Mouse (Mus musculus) lung, postnatal 10 days (tissue): ENCODE measurements around the gene Nup54.
A peak's percentile ranks its signal among the peaks of the same experiment; 100 is the strongest.

Experiments used
- DNase-seq: peaks from one replicate; pipeline ENCODE4 v3.0.0; 2021

The Nup54 gene

DNA sequence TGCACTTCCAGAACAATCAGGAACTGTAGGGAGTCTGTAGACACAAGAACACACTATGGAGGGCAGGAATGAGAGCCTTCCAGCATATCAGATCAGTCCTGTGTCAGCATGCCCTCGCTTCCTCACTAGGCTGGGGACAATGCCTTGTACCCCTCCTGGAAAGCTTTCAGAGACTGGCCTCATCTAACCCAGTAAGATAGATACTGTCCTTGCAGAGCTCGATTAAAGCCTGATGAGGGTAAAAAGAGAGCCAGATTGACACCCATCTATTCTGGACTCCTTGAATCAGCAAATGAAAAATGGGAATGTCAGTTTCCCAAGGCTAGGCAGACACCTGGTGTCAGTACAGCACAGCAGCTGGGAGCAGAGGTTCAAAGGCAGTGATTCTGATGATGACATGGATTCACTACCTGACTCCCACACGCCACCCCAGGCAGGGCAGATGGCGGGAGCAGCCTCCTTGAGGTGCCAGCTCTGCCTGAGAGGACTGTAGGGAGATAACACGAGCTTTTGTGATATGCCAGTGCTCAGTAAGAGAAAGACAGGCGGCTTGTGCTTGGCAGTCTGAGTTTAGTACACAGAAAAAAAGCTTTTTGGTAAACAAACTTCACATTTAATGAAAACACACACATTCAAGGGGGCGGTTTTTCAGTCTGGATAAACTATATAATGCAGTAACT is 23.4 kb downstream of the Nup54 start:
- DNase-seq: no peak

DNA sequence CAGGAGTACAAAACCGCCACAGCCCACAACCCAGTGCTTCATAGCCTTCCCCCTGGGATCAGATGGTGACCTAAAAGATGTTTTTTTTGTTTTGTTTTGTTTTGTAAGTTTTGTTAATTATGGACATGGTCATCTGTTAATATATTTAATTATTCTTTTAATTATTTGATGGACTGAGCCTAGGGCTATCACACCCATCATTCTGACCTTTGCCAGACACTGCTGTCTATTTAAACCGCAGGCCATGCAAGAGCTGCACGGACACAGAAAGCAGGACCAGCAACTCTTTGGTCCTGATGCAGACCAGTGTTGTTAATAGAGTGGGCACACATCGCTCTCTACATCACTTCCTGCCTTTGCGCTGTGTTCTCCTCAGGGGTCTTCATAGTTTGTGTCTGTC is 24.5 kb downstream of the Nup54 start:
- DNase-seq: no peak

DNA sequence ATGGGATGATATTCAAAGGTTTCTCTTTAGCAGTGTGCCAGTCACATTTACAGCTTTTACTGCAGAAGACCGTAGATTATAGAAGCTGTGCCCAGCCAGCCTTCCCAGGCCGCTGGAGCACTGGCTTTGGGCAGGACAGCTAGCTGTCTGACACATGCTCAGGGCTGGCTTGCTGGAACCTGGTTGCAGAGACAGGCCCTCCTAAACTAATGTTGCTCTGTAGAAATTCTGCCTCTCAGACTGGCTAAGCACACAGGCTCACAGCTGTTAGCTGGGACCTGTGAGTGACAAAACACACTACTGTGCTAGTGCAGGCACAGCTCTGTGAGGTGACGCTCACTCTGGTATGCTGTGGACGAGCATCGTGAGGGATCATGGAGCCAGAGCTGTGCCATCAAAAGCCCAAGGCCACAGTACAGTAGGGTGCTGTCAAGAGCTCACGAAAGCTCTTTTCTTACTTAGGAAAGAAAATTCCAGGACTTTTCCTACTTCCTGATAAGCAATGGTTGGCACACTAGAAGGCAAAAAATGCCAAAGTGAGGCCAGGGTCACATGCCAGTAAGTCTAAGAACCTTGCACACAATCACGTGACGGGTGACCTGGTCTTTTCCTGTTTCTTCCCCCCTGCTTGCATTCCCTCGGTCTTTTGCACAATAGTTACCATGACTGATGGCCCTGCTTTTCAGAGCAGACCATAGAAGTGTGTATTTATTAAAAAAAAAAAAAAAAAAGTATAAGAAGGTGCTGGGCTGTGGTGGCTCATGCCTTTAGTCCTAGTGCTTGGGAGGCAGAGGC is 25.5 kb downstream of the Nup54 start:
- peak; percentile 20 for DNase-seq

DNA sequence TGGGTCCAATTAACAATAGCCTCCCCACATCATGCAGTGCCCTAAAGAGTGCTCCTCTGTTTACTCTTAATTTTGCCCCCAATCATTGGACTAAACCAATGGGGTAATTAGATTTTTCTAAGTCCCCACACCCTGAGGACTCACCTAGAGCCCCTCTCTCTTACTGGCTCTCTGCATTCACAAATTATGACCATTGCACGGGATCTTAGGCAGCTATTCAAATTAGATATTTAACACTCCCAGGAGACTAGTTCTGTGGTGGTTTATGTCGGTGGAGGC is 30.7 kb downstream of the Nup54 start:
- DNase-seq: no peak

DNA sequence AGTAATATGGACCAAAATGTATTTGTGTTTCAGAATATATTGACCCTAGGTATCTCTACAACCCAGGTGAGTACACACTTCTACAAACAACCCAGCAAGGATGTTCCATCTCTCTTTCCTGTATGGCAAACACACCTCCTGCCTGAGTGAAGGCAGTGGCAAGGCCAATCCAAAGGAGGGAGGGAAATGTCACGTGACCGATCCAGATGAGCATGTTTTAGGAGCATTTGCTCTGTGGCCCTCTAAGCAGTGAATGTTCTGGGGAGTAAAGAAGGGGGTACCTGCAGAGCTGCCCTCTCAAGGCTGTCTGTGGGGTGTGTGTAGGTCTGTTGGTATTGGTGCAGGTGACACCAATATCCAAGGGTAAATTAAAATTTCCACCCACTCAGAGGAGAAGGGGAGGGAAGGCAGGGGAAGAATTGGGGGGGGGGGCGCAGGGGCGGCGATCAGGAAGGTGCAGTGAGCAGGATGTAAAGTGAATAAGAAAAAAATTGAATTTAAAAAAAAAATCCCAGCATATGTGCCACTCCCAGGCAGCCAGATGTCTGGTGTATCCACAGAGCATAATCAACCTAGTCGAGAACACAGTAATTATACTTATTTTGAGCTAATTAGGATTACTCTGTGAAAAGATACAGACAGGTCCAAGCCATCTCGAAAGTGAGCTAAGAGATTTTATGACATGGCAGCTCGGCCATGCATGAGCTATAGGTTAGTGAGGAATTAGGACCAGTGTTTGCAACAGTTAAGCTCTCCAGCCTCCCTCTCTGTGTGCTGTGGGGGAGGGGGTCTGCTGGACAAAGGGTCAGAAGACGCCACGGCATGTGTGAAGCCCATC is 31.2 kb downstream of the Nup54 start:
- DNase-seq: no peak

DNA sequence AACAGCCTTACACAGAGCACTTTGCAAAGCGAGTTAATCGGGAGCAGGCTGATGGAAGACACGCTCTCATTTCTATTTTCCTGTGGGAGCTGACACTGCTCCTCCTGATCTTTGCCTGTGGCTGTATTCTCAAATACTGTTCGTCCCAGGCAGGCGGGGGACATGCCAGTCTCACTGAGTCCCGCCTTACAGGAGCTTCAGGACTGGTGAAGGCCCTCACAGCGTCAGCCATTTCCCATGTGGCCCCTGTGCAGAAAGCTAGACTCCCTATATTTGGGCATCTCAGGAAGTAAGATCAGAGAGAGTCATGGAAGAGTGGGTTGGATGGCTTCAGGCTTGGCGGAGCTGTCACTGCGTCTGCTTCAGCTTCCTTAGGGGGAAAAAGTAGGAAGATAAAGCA is 32.2 kb downstream of the Nup54 start:
- DNase-seq: no peak

DNA sequence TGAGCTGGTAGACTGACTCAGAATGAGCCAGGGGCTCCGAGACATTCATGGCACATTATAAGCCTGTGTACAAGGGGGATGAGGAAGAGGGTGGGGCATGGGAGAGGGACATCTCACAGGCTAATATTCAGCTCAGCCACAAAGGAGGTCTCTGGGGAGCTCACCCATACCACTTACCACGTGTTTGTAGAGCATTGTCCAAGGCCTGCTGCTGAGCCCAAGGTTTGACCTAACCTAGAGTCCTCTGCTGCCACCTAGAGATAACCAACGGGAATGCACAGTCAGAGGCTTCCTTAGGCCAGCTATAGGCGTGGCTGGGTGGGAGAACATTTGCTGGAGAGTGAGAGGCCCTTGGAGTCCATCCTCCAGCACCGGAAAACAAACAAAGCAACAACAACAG is 36.9 kb downstream of the Nup54 start:
- peak; percentile 90 for DNase-seq

DNA sequence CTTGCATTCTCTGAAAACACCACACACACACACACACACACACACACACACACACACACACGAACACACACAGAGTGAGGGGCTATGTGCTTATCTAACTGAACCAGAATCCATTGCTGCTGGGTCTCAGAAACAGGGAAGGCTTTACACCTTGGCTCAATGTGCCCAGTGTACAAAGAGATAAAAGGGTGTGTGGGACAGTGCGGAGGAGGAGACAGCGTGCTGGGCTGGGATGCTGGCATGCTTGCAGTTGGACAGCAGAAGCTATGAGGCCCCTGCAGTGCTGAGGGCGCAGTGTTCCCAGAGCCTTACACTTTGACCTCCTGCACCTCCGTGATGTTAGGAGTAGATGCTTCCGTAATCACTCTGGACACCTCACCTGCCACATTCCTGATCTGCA is 38.5 kb downstream of the Nup54 start:
- no peak for DNase-seq

DNA sequence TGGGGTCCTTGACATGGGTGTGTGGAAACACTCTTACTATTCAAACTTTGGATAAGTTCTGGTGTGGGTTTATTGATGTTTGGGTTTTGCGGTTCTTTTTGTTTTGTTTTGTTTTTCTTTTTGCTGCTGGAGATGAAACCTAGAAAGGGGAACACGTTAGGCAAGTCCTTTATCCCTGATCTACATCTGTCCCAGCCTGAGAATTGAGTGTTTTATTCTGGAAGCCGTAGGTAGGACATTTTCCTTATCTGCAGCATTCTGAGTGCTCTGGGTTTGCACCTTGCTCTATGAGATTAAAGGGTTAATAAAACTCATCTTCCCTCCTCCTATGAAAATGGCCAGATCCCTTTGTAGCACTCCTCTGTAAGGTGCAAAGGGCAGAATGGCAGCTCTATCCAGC is 39.3 kb downstream of the Nup54 start:
- no peak for DNase-seq

DNA sequence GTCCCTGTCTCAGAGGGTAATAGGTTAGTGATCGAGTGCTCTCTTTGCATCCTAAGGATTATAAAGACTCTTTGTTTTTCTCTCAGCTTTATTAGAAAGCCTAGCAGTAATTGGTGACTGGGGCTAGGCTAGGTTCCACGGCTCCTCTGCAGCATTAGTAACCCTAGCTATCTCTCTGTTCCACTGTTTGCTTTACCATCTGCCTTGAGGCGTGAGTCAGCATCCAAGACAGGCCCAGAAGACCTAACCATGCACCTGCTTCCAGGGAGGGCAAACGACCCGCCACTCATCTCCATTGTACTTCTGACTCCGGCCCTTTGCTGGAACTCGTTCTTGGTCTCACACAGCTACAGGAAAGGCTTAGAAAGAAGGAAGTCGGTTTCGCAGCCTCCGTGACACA is 41.2 kb downstream of the Nup54 start:
- DNase-seq: no peak

DNA sequence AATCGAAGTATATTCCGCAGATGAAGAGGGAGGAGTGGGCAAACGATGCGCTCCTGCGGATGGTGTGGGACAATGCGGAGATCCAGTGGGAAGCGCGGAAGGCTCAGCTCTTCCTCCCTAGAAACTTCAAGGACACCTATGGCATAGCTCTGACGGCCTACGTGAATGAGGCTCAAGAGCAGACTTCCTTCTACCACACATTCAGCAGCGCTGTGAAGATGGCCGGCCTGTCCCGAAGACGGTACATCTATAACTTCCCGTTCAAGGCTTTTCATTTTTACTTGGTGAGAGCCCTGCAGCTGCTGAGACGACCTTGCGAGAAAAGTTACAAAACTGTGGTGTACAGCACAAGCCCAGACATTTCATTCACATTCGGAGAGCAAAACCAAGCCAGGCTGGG is 42.5 kb downstream of the Nup54 start:
- no peak for DNase-seq

DNA sequence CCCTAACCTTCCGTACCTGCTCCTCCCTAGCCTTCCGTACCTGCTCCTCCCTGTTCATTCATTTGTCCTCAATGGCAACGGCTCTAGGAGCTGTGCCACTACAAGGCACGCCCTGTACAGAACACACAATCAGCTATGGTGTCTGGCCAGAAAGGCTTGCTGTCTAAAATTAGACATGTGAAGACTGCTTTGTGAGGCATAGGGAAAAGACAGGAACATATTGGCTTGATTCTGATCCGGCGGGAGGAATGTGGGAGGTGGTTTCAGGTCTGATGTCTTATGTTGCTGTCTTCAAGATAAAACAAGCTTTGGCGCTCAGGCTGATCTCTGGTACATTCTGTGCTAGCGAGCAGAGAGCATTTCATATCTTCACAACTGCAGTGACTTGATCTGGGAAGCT is 44.4 kb downstream of the Nup54 start:
- no peak for DNase-seq

DNA sequence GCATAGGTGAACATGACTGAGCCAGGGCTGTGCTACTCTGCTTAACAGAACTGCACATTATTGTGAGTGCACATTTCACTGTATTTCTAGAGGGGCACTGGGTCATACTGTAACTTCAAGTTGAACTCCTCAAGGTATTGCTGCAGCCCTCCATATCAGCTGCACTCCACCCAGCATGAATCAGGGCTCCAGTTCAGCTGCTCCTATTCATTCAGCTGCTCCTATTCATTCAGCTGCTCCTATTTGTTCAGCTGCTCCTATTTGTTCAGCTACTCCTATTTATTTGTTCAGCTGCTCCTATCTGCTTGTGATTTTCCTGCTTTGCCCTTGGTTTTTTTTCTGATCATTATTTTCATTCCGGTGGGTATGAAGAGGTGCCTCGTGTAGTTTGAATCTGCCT is 45.0 kb downstream of the Nup54 start:
- no peak for DNase-seq

DNA sequence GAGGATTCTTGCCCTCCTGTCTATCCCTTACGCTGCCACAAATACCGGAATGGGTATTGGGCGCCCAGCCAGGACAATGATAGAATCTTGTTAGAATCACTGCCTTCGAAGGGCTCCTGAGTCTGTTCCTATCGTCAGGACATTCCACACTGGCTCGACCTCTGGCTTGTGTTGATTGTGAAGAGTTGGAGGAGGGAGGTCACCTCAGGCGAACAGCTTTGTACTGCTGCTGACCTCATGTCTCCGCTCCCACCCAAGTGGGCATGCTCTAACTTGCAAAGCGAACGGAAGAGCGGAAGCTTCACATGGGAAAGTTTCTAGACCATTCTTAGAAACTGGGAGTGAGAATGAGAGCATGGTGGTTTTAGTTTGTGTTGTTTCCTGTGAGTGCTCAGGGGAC is 47.6 kb downstream of the Nup54 start:
- peak; percentile 45 for DNase-seq

DNA sequence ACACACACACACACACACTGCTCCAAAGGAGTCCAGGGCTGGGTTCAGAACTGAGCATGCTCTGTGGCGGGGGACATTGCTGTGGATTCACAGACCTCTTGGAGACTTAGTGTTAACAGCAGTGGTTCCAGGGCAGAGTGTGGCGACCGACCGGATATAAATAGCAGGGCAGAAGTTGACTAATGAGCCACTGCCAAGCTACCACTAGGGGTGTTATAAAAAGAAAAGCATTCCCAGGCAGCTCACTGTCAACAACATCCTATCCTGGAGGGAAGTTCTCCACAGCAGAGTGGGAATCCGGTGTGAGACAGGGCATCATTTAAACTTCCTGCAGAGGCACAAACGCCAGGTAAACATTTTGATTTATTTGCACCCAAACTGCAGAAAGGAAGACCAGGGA is 48.4 kb downstream of the Nup54 start:
- DNase-seq: peak; percentile 66

DNA sequence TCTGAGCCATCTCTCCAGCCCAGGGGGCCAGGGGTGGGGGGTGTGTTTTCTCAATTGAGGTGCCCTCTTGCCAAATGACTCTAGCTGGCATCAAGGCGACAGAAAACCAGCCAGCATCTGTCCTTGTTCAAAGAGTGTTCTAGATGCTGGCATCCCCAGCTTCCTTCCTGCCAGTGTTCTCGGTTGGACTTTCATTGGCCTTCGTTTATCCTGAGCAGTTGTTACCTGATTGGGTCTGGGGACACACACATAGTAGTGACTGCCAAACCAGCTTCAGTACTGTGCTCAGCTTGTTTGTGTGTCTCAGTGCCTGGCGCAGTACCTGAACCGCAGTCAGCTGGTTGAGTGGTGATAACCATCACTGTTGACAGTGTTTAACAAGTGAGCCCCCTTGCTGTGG is 48.9 kb downstream of the Nup54 start:
- no peak for DNase-seq

DNA sequence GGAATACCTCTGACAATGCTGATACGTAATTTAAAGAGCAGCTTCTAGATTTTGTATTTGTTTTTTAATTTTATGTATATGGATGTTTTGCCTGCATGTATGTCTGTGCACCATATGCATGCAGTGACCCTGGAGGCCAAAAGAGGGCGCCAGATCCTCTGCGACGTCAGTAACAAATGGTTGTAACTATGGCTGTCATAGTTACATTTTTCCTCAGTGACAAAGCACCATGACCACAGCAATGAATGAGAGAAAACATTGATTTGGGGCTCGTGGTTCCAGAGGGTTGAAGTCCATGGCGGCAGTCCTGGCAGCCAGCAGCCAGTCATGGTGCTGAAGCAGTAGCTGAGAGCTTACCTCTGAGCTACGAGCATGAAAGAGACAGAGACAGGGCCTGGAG is 50.2 kb downstream of the Nup54 start:
- no peak for DNase-seq

DNA sequence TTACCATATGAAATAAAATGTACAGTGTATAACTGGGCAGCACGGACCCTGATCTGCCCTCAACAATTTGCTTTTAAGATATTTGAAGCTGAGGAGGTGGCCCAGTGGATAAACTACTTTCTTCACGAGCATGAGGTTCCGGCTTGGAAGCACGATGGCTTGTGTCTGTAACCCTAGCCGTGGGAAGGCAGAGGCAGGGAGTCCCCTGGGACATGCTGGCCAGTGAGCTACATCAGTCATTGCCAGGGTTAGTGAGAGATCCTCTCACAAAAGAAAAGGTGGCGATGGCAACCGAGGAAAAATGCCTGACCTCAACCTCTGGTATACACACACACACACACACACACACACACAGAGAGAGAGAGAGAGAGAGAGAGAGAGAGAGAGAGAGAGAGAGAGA is 51.3 kb downstream of the Nup54 start:
- no peak for DNase-seq

DNA sequence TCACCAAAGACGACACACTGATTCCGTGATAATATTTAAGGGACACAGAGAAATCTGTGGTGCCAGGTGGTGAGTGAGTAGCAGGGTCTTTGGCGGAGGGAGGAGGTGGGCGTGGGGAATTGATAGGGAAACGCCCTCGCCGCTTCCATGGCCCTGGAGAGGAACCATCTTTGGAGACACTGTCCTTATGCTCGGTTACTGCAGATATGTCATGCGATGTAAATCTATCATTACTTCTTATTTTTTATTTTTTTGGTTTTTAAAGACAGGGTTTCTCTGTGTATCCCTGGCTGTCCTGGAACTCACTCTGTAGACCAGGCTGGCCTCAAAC is 52.7 kb downstream of the Nup54 start:
- DNase-seq: no peak

DNA sequence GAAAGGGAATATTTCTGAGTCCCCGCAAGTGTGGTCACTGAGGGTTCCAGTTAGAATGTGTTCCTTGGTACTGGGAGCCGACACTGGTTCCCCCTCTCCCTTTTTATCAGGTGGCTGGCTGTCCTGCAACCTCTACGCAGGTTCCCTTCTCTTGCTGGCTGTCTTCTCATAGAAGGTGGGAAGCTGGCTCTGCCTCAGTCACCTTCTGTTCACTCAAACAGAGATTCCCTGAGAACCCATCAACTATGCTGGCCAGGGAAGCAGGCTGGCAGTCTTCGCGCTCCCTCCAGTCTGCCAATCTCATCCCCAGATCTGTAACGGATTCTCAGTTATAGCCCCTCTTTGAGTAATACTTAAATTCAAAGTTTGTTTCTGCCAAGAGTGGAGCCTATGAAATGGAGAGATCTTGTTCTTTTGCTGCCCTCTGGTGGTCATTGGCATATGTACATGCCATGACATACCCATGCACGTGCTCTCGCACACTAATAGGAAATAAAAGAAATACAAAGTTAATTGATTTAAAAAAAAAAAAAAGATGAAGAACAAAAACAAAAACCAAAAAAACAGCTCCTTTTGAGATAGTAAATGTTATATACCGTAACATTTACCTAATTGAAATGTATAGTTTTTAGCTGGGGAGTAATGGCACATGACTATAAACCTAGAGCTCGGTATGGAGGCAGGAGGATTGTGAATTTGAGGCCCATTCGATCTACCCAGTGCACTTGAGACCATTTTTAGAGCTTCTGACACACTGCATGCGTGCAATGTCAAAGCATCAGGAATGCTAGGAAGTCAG is 53.3 kb downstream of the Nup54 start:
- peak; percentile 86 for DNase-seq

DNA sequence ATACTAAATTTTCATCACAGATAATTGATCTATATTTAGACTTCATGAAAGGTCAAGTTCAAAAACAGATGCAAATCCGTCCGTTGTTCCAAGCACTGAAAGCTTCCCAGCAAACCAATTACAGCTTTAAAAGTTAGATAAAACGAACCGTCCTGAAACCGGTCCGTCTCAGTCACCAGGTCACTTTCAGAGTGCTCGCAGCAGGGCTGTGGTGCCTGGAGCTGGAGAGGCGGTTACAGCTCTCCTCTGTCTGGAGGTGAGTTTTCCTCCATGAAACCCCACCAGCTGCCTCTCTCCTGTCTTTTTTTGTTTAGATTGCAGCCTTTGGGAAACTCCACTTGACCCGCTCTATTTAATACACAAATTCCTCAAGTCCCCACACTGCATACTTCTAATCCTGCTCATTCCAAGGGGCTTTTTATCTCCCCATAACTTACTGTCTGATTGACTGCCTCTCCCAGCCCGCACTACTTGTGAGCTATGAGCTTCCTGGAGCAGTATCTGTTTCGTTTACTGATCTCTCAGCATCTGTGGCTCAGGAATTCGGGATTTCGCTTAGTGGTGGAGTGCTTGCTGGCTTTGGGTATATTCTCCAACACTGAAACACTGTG is 58.1 kb downstream of the Nup54 start:
- no peak for DNase-seq

DNA sequence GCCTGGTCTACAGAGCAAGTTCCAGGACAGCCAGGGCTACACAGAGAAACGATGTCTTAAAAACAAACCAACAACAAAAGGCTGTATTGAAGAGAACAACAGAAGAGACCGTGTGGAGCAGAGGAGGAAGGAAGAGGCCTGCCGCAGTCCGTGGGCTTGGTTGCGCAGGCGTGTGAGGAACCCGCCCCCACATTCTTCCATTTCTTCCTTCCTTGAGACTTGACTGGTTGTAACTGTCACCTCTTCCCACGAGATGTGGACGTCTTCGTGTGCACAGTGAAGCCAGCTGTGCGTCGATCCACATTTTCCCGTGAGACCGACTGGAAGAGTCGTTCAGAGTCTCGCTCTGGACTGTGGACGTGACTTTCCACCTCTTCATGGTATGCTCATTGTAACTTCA is 59.7 kb downstream of the Nup54 start:
- peak; percentile 26 for DNase-seq

DNA sequence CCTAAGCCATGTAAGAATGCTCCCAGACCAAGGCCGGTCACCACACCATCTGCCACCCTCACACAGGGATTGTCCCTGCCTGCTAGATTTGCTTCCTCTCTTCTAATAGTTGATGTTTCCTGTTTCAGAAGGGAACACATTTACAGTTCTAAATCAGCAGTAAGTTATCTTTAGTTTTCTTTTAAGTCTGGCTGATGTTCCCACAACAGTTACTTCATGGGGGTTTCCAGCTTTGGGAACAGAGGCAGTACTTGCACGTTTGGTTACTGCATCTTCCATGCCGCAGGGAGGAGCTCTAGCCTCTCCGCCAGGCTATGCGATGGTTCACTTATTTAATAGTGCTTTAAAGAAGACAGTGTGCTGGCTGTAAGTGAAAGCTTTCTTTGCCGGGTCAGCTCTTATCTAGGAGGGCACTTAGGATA is 60.3 kb downstream of the Nup54 start:
- DNase-seq: peak; percentile 41
